11 mouse cellular contexts compared by ENCODE assay signal in the genomic region with DNA sequence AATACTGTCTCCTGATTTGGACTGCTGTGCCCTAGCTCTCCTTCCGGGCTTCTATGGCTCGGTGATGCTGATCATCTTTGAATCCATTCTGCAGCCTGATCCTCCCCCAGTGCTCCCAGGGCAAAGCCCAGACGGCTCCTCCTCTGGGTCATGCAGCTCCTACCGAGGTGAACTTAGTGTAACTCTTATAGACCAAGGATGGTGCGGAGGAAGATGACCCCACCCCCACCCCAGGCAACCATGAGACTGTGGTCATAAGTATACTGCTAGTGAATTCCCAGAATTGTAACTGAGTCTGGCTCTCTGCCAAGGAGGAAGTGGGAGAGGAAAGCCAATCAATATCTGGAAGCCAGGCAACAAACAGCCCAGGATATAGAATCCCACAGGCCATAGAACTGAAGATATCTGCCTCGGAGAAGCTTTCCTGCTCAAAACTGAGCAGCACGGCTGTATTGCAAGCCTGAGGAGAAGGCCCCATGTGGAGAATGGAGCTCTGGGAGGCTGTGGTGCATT.
A peak's percentile ranks its signal among the peaks of the same experiment; 100 is the strongest.
DNase-seq lines count a peak whose midpoint lies in the region; ATAC-seq and TF ChIP-seq lines count a peak whose summit lies in the region.
"Had no signal": no experiment of that assay in that cellular context is flagged by ENCODE, and none has a peak within 500 bp of the region (broad histone marks: within the 10 kb centered on the region; RNA-seq: fewer than 3 reads in every experiment).

No protein-coding gene starts in this region.

- no peak for TF ChIP-seq EP300 in stomach, postnatal 0 days (optimal IDR thresholded peaks at IDR 0.05)

- WGBS in heart, embryonic 14.5 days: 68% methylated on average over 7 of the region's 7 CpGs
- 68% methylated on average over 7 of the region's 7 CpGs for WGBS in liver, embryonic 11.5 days
- WGBS in liver, embryonic 12.5 days (ENCODE audit: insufficient replicate concordance): 56% methylated on average over 7 of the region's 7 CpGs
- 73% methylated on average over 7 of the region's 7 CpGs for WGBS in stomach, embryonic 14.5 days
- WGBS in stomach, postnatal 0 days: 73% methylated on average over 7 of the region's 7 CpGs
- WGBS in stomach, embryonic 16.5 days: 67% methylated on average over 7 of the region's 7 CpGs

- no peak overlapping the region for H3K9ac ChIP-seq in heart, embryonic 14.5 days (ENCODE audit: low read length)
- H3K9ac ChIP-seq in liver, embryonic 11.5 days (ENCODE audit: low read depth, low read length): no peak overlapping the region
- no peak overlapping the region for H3K9ac ChIP-seq in liver, embryonic 12.5 days
- no peak overlapping the region for H3K9ac ChIP-seq in stomach, embryonic 14.5 days (replicated peaks; ENCODE audit: low read depth, low read length)
- no peak overlapping the region for H3K9ac ChIP-seq in stomach, postnatal 0 days (ENCODE audit: low read length)
- no peak overlapping the region for H3K9ac ChIP-seq in stomach, embryonic 16.5 days (ENCODE audit: low read length)

- no peak overlapping the region for H3K4me3 ChIP-seq in heart, embryonic 14.5 days (ENCODE audit: control insufficient read depth in 1 of 2, insufficient read depth in 1 of 2, low read depth in 1 of 2, low read length in 2 of 2)
- H3K4me3 ChIP-seq in liver, embryonic 11.5 days (ENCODE audit: low read depth, low read length): no peak overlapping the region
- no peak overlapping the region for H3K4me3 ChIP-seq in liver, embryonic 12.5 days
- no peak overlapping the region for H3K4me3 ChIP-seq in stomach, embryonic 14.5 days (ENCODE audit: low read depth, low read length)
- H3K4me3 ChIP-seq in stomach, postnatal 0 days (ENCODE audit: low read depth, low read length): no peak overlapping the region
- no peak overlapping the region for H3K4me3 ChIP-seq in stomach, embryonic 16.5 days (replicated peaks; ENCODE audit: low read length)
- H3K4me3 ChIP-seq: erythroblast, embryonic 14.5 days had no signal

- H3K36me3 ChIP-seq in heart, embryonic 14.5 days (ENCODE audit: control insufficient read depth, insufficient read depth, low read length): no peaks in the 10 kb centered on the region
- H3K36me3 ChIP-seq in liver, embryonic 11.5 days (ENCODE audit: control insufficient read depth, insufficient read depth, low read length): no peaks in the 10 kb centered on the region
- no peaks in the 10 kb centered on the region for H3K36me3 ChIP-seq in liver, embryonic 12.5 days
- H3K36me3 ChIP-seq in stomach, embryonic 14.5 days (ENCODE audit: control insufficient read depth, insufficient read depth, low read length): no peaks in the 10 kb centered on the region
- H3K36me3 ChIP-seq in stomach, postnatal 0 days (ENCODE audit: control insufficient read depth, insufficient read depth, low read length): no peaks in the 10 kb centered on the region
- no peaks in the 10 kb centered on the region for H3K36me3 ChIP-seq in stomach, embryonic 16.5 days (ENCODE audit: control insufficient read depth, insufficient read depth, low read length)

- no peaks in the 10 kb centered on the region for H3K9me3 ChIP-seq in heart, embryonic 14.5 days (ENCODE audit: control insufficient read depth, low read length)
- H3K9me3 ChIP-seq in liver, embryonic 11.5 days (ENCODE audit: control insufficient read depth, low read length): no peaks in the 10 kb centered on the region
- no peaks in the 10 kb centered on the region for H3K9me3 ChIP-seq in liver, embryonic 12.5 days (replicated peaks)
- no peaks in the 10 kb centered on the region for H3K9me3 ChIP-seq in stomach, embryonic 14.5 days (ENCODE audit: control insufficient read depth, low read depth, low read length)
- no peaks in the 10 kb centered on the region for H3K9me3 ChIP-seq in stomach, postnatal 0 days (ENCODE audit: control insufficient read depth, low read length)
- no peaks in the 10 kb centered on the region for H3K9me3 ChIP-seq in stomach, embryonic 16.5 days (replicated peaks; ENCODE audit: control insufficient read depth, low read length)

- no peaks in the 10 kb centered on the region for H3K27me3 ChIP-seq in heart, embryonic 14.5 days (ENCODE audit: control insufficient read depth, insufficient read depth, low read length)
- no peaks in the 10 kb centered on the region for H3K27me3 ChIP-seq in liver, embryonic 11.5 days (replicated peaks; ENCODE audit: control insufficient read depth, insufficient read depth, low read length)
- H3K27me3 ChIP-seq in liver, embryonic 12.5 days (replicated peaks): no peaks in the 10 kb centered on the region
- no peaks in the 10 kb centered on the region for H3K27me3 ChIP-seq in stomach, embryonic 14.5 days (ENCODE audit: control insufficient read depth, insufficient read depth, low read length)
- no peaks in the 10 kb centered on the region for H3K27me3 ChIP-seq in stomach, postnatal 0 days (ENCODE audit: control insufficient read depth, insufficient read depth, low read length)
- no peaks in the 10 kb centered on the region for H3K27me3 ChIP-seq in stomach, embryonic 16.5 days (ENCODE audit: control insufficient read depth, insufficient read depth, low read length)

- DNase-seq in heart, adult 8-10 months (ENCODE audit: low spot score): no peak
- no peak for DNase-seq in liver, embryonic 11.5 days (ENCODE audit: low spot score)
- no peak for DNase-seq in stomach, postnatal 0 days (ENCODE audit: low spot score)
- DNase-seq in embryo, embryonic 9.5 days (ENCODE audit: extremely low spot score): no peak
- DNase-seq: adrenal gland, adult 8-10 months; right cerebral cortex, postnatal 25 days had no signal

- no peaks in the 10 kb centered on the region; a peak in 2 of 4 replicates for H3K4me1 ChIP-seq in heart, embryonic 14.5 days (ENCODE audit: control insufficient read depth in 2 of 2, insufficient read depth in 2 of 2, low read length in 2 of 2)
- no peaks in the 10 kb centered on the region for H3K4me1 ChIP-seq in liver, embryonic 11.5 days (replicated peaks; ENCODE audit: control insufficient read depth, insufficient read depth, low read length)
- 0 out of 2 replicates have a peak, but pooled peaks cover 4% of the 10 kb centered on the region for H3K4me1 ChIP-seq in liver, embryonic 12.5 days
- peaks cover 2% of the 10 kb centered on the region; the same call in 1 of the 2 replicates for H3K4me1 ChIP-seq in stomach, embryonic 14.5 days (ENCODE audit: control insufficient read depth, insufficient read depth, low read length)
- no peaks in the 10 kb centered on the region for H3K4me1 ChIP-seq in stomach, postnatal 0 days (replicated peaks; ENCODE audit: control insufficient read depth, insufficient read depth)
- H3K4me1 ChIP-seq in stomach, embryonic 16.5 days (ENCODE audit: control insufficient read depth, insufficient read depth, low read length): no peaks in the 10 kb centered on the region; the same call in 1 of the 2 replicates

- H3K4me2 ChIP-seq in heart, embryonic 14.5 days (ENCODE audit: low read length): no peak overlapping the region
- no peak overlapping the region for H3K4me2 ChIP-seq in liver, embryonic 11.5 days
- H3K4me2 ChIP-seq in liver, embryonic 12.5 days: no peak overlapping the region
- no peak overlapping the region for H3K4me2 ChIP-seq in stomach, embryonic 14.5 days (replicated peaks; ENCODE audit: low read depth, low read length)
- H3K4me2 ChIP-seq in stomach, postnatal 0 days (replicated peaks; ENCODE audit: low read depth): no peak overlapping the region
- H3K4me2 ChIP-seq in stomach, embryonic 16.5 days (ENCODE audit: low read depth, low read length): no peak overlapping the region

- no peak overlapping the region for H3K27ac ChIP-seq in heart, embryonic 14.5 days (replicated peaks in 1 of 2; ENCODE audit: control insufficient read depth in 1 of 2, insufficient read depth in 1 of 2, low read depth in 2 of 2, low read length in 2 of 2)
- H3K27ac ChIP-seq in liver, embryonic 11.5 days (ENCODE audit: low read depth, low read length): no peak overlapping the region
- H3K27ac ChIP-seq in liver, embryonic 12.5 days: no peak overlapping the region
- no peak overlapping the region for H3K27ac ChIP-seq in stomach, embryonic 14.5 days (ENCODE audit: low read length)
- H3K27ac ChIP-seq in stomach, postnatal 0 days (replicated peaks): no peak overlapping the region
- no peak overlapping the region for H3K27ac ChIP-seq in stomach, embryonic 16.5 days (ENCODE audit: low read length)

- TF ChIP-seq CTCF in stomach, postnatal 0 days (IDR thresholded peaks at IDR 0.05; ENCODE audit: low read depth): no peak

- ATAC-seq in heart, embryonic 14.5 days (ENCODE audit: insufficient number of reproducible peaks, insufficient read depth, low FRiP score, low read depth): peak; percentile 75; the same call in 1 of the 2 replicates
- peak; percentile 45 for ATAC-seq in liver, embryonic 11.5 days (replicated peaks; ENCODE audit: low FRiP score)
- ATAC-seq in liver, embryonic 12.5 days: no peak
- 0 out of 2 replicates have a peak, but pooled peaks have one; percentile 49 for ATAC-seq in stomach, embryonic 14.5 days (ENCODE audit: insufficient number of reproducible peaks, insufficient read depth, low FRiP score, low read depth)
- ATAC-seq in stomach, postnatal 0 days (ENCODE audit: low FRiP score, low TSS enrichment): no peak
- ATAC-seq in stomach, embryonic 16.5 days (ENCODE audit: insufficient read depth, low FRiP score): 0 out of 2 replicates have a peak, but pooled peaks have one; percentile 44

Comparison
In these comparisons a context has a peak if more than half of its experiments do, and no peak if none do; other contexts are left out.
1. ATAC-seq: peak in heart, embryonic 14.5 days (single experiment), liver, embryonic 11.5 days (single experiment), stomach, embryonic 14.5 days (single experiment) and stomach, embryonic 16.5 days (single experiment); none in liver, embryonic 12.5 days (single experiment) and stomach, postnatal 0 days (single experiment).